Mouse (Mus musculus): Measurements from ENCODE around the gene Cxcl13.

- TF ChIP-seq POLR2A (IDR thresholded peaks at IDR 0.05; ENCODE audit: control insufficient read depth, low read depth, low read length) (no peak), CTCF (IDR thresholded peaks at IDR 0.05; ENCODE audit: control insufficient read depth, insufficient read depth, insufficient replicate concordance, low read depth, low read length) (no peak)
Observed at GRCm38 (mm10) chr5:95997276-95997675, 40.5 kb downstream of the Cxcl13 start.

Data from testis, adult 2 months (tissue).